In the genomic region with DNA sequence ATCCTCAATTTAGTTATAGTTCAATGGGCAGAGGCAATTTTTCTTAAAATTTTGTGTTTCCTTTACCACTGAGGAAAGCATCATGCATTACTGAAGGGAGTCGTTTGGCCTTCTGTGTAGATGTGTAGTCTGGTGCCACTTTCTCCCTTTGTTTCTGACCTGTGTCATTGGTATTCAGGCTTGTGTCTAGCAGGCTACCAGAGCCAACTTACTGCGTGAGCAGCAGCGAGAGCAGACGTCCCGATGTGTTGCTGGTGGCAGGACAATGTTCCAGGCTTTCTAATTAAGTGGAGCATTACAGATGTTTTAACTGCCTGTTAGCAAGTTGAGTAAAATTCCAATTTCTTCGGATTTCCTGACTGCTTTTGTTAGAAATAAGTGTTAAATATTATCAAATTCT, we compare ENCODE assay signal across 28 mouse cellular contexts.
DNase-seq lines count a peak whose midpoint lies in the region; ATAC-seq and TF ChIP-seq lines count a peak whose summit lies in the region.
"Had no signal": no experiment of that assay in that cellular context is flagged by ENCODE, and none has a peak within 500 bp of the region (broad histone marks: within the 10 kb centered on the region; RNA-seq: fewer than 3 reads in every experiment).

No protein-coding gene starts in this region.

- no peak overlapping the region for H3K27ac ChIP-seq in forebrain, embryonic 14.5 days (ENCODE audit: low read depth, low read length)
- no peak overlapping the region for H3K27ac ChIP-seq in forebrain, embryonic 11.5 days (ENCODE audit: low read depth, low read length)
- H3K27ac ChIP-seq in hindbrain, postnatal 0 days, result no peak overlapping the region
- no peak overlapping the region for H3K27ac ChIP-seq in hindbrain, embryonic 13.5 days
- no peak overlapping the region for H3K27ac ChIP-seq in midbrain, postnatal 0 days (ENCODE audit: low read depth, low read length)
- H3K27ac ChIP-seq in midbrain, embryonic 16.5 days (ENCODE audit: low read length), result no peak overlapping the region
- H3K27ac ChIP-seq: embryonic facial prominence, embryonic 13.5 days; embryonic facial prominence, embryonic 15.5 days; forebrain, embryonic 10.5 days; forebrain, embryonic 13.5 days had no signal

- WGBS in forebrain, embryonic 14.5 days, result 29% methylated on average over 6 of the region's 6 CpGs
- WGBS in forebrain, embryonic 11.5 days, result 72% methylated on average over 6 of the region's 6 CpGs
- WGBS in hindbrain, postnatal 0 days, result 44% methylated on average over 6 of the region's 6 CpGs
- WGBS in hindbrain, embryonic 13.5 days, result 59% methylated on average over 6 of the region's 6 CpGs
- 50% methylated on average over 6 of the region's 6 CpGs for WGBS in midbrain, postnatal 0 days
- WGBS in midbrain, embryonic 16.5 days, result 52% methylated on average over 6 of the region's 6 CpGs

- no peaks in the 10 kb centered on the region for H3K36me3 ChIP-seq in forebrain, embryonic 14.5 days (ENCODE audit: control insufficient read depth, insufficient read depth, low read length)
- no peaks in the 10 kb centered on the region for H3K36me3 ChIP-seq in forebrain, embryonic 11.5 days (ENCODE audit: control insufficient read depth, insufficient read depth, low read length)
- no peaks in the 10 kb centered on the region for H3K36me3 ChIP-seq in hindbrain, postnatal 0 days (ENCODE audit: insufficient read depth, low read length)
- H3K36me3 ChIP-seq in hindbrain, embryonic 13.5 days, result no peaks in the 10 kb centered on the region
- no peaks in the 10 kb centered on the region for H3K36me3 ChIP-seq in midbrain, postnatal 0 days (ENCODE audit: insufficient read depth, low read length)
- H3K36me3 ChIP-seq in midbrain, embryonic 16.5 days (ENCODE audit: control insufficient read depth, insufficient read depth, low read length), result no peaks in the 10 kb centered on the region
- H3K36me3 ChIP-seq: embryonic facial prominence, embryonic 13.5 days; embryonic facial prominence, embryonic 15.5 days; forebrain, embryonic 10.5 days; G1E had no signal

- no peak for ATAC-seq in forebrain, embryonic 14.5 days
- no peak for ATAC-seq in forebrain, embryonic 11.5 days (replicated peaks; ENCODE audit: low FRiP score)
- ATAC-seq in hindbrain, postnatal 0 days, result no peak
- no peak for ATAC-seq in hindbrain, embryonic 13.5 days (ENCODE audit: low FRiP score)
- no peak for ATAC-seq in midbrain, postnatal 0 days (ENCODE audit: low FRiP score)
- no peak for ATAC-seq in midbrain, embryonic 16.5 days
- ATAC-seq: activated CD4-positive, CD25-positive, alpha-beta regulatory T cell, adult 4 months; CD4-positive, CD25-positive, alpha-beta regulatory T cell, adult 4 months; forebrain, embryonic 13.5 days; forebrain, embryonic 16.5 days; Patski had no signal

- H3K4me1 ChIP-seq in forebrain, embryonic 14.5 days (ENCODE audit: control insufficient read depth, insufficient read depth, low read length), result no peaks in the 10 kb centered on the region
- H3K4me1 ChIP-seq in forebrain, embryonic 11.5 days (replicated peaks; ENCODE audit: control insufficient read depth, insufficient read depth, low read length), result no peaks in the 10 kb centered on the region
- H3K4me1 ChIP-seq in hindbrain, postnatal 0 days (ENCODE audit: insufficient read depth, low read length), result no peaks in the 10 kb centered on the region
- H3K4me1 ChIP-seq in hindbrain, embryonic 13.5 days (replicated peaks), result no peaks in the 10 kb centered on the region
- no peaks in the 10 kb centered on the region for H3K4me1 ChIP-seq in midbrain, postnatal 0 days (ENCODE audit: insufficient read depth, low read length)
- H3K4me1 ChIP-seq in midbrain, embryonic 16.5 days (ENCODE audit: control insufficient read depth, insufficient read depth, low read length), result no peaks in the 10 kb centered on the region
- H3K4me1 ChIP-seq: embryonic facial prominence, embryonic 13.5 days; embryonic facial prominence, embryonic 15.5 days; forebrain, embryonic 10.5 days had no signal

- H3K9ac ChIP-seq in forebrain, embryonic 14.5 days (ENCODE audit: low read length), result no peak overlapping the region
- no peak overlapping the region for H3K9ac ChIP-seq in forebrain, embryonic 11.5 days (ENCODE audit: low read length)
- no peak overlapping the region for H3K9ac ChIP-seq in hindbrain, postnatal 0 days (replicated peaks; ENCODE audit: low read length)
- no peak overlapping the region for H3K9ac ChIP-seq in hindbrain, embryonic 13.5 days
- H3K9ac ChIP-seq in midbrain, postnatal 0 days (replicated peaks; ENCODE audit: low read length, poor library complexity, severe bottlenecking), result no peak overlapping the region
- no peak overlapping the region for H3K9ac ChIP-seq in midbrain, embryonic 16.5 days (ENCODE audit: low read depth, low read length)
- H3K9ac ChIP-seq: embryonic facial prominence, embryonic 13.5 days; embryonic facial prominence, embryonic 15.5 days; forebrain, embryonic 13.5 days had no signal

- H3K27me3 ChIP-seq in forebrain, embryonic 14.5 days (replicated peaks; ENCODE audit: control insufficient read depth, insufficient read depth, low read length), result no peaks in the 10 kb centered on the region
- H3K27me3 ChIP-seq in forebrain, embryonic 11.5 days (ENCODE audit: control insufficient read depth, insufficient read depth, low read length), result no peaks in the 10 kb centered on the region
- H3K27me3 ChIP-seq in hindbrain, postnatal 0 days (ENCODE audit: insufficient read depth, low read length), result no peaks in the 10 kb centered on the region
- no peaks in the 10 kb centered on the region for H3K27me3 ChIP-seq in hindbrain, embryonic 13.5 days
- H3K27me3 ChIP-seq in midbrain, postnatal 0 days (ENCODE audit: insufficient read depth, low read length), result no peaks in the 10 kb centered on the region
- H3K27me3 ChIP-seq in midbrain, embryonic 16.5 days (ENCODE audit: control insufficient read depth, insufficient read depth, low read depth, low read length), result no peaks in the 10 kb centered on the region
- H3K27me3 ChIP-seq: CH12.LX; embryonic facial prominence, embryonic 13.5 days; embryonic facial prominence, embryonic 15.5 days; forebrain, embryonic 13.5 days; Patski had no signal

- no peaks in the 10 kb centered on the region for H3K9me3 ChIP-seq in forebrain, embryonic 14.5 days (replicated peaks; ENCODE audit: control insufficient read depth, low read length)
- no peaks in the 10 kb centered on the region for H3K9me3 ChIP-seq in forebrain, embryonic 11.5 days (ENCODE audit: control insufficient read depth, low read length)
- H3K9me3 ChIP-seq in hindbrain, postnatal 0 days (ENCODE audit: low read length), result no peaks in the 10 kb centered on the region
- H3K9me3 ChIP-seq in hindbrain, embryonic 13.5 days, result no peaks in the 10 kb centered on the region
- H3K9me3 ChIP-seq in midbrain, postnatal 0 days (ENCODE audit: low read length), result no peaks in the 10 kb centered on the region
- H3K9me3 ChIP-seq in midbrain, embryonic 16.5 days (replicated peaks; ENCODE audit: control insufficient read depth, low read length, poor library complexity, severe bottlenecking), result no peaks in the 10 kb centered on the region
- H3K9me3 ChIP-seq: embryonic facial prominence, embryonic 13.5 days; embryonic facial prominence, embryonic 15.5 days; forebrain, embryonic 10.5 days; forebrain, embryonic 13.5 days had no signal

- H3K4me2 ChIP-seq in forebrain, embryonic 14.5 days (ENCODE audit: low read length), result no peak overlapping the region
- H3K4me2 ChIP-seq in forebrain, embryonic 11.5 days (ENCODE audit: low read depth, low read length, severe bottlenecking), result no peak overlapping the region
- H3K4me2 ChIP-seq in hindbrain, postnatal 0 days (ENCODE audit: low read depth, low read length), result no peak overlapping the region
- no peak overlapping the region for H3K4me2 ChIP-seq in hindbrain, embryonic 13.5 days
- no peak overlapping the region for H3K4me2 ChIP-seq in midbrain, postnatal 0 days (ENCODE audit: low read depth, low read length, poor library complexity, severe bottlenecking)
- no peak overlapping the region for H3K4me2 ChIP-seq in midbrain, embryonic 16.5 days (ENCODE audit: low read length)
- H3K4me2 ChIP-seq: embryonic facial prominence, embryonic 13.5 days; embryonic facial prominence, embryonic 15.5 days; forebrain, embryonic 13.5 days had no signal

- TF ChIP-seq CTCF in hindbrain, postnatal 0 days (IDR thresholded peaks at IDR 0.05; ENCODE audit: low read depth), result no peak
- TF ChIP-seq CTCF in midbrain, postnatal 0 days (IDR thresholded peaks at IDR 0.05), result no peak

- DNase-seq in forebrain, embryonic 14.5 days (ENCODE audit: low spot score), result peak; percentile 45
- no peak for DNase-seq in forebrain, embryonic 11.5 days (ENCODE audit: low spot score)
- peak; percentile 24 for DNase-seq in hindbrain, postnatal 0 days (ENCODE audit: low spot score)
- DNase-seq in midbrain, postnatal 0 days (ENCODE audit: low spot score), result peak; percentile 18
- DNase-seq: adrenal gland, adult 8-10 months; adrenal gland, postnatal 14 days; adrenal gland, postnatal 36 days; B cell, adult 2 months; cerebellum, adult 11 months; cerebellum, adult 18-20 months; cerebellum, adult 8-10 months; cerebellum, adult 9-11 months; cerebellum, postnatal 14 days; cerebellum, postnatal 36 days; embryo, embryonic 11 days had no signal

- no peak overlapping the region for H3K4me3 ChIP-seq in forebrain, embryonic 14.5 days (ENCODE audit: low read depth, low read length)
- no peak overlapping the region for H3K4me3 ChIP-seq in forebrain, embryonic 11.5 days (ENCODE audit: low read depth, low read length)
- H3K4me3 ChIP-seq in hindbrain, postnatal 0 days (ENCODE audit: low read length), result no peak overlapping the region
- no peak overlapping the region for H3K4me3 ChIP-seq in hindbrain, embryonic 13.5 days
- no peak overlapping the region for H3K4me3 ChIP-seq in midbrain, postnatal 0 days (ENCODE audit: low read depth, low read length)
- no peak overlapping the region for H3K4me3 ChIP-seq in midbrain, embryonic 16.5 days (ENCODE audit: low read depth, low read length)
- H3K4me3 ChIP-seq: embryonic facial prominence, embryonic 13.5 days; embryonic facial prominence, embryonic 15.5 days; erythroblast, embryonic 14.5 days; forebrain, embryonic 10.5 days; forebrain, embryonic 13.5 days had no signal
